Mouse (Mus musculus): ENCODE data around the gene Trak1. TPM values are rescaled to one million over a fixed set of nuclear protein-coding genes. Genes with fewer than 3 reads are reported as not detected.
"Not testable (repeated sequence)": the region's sequence is repeated elsewhere in the genome, so short reads cannot be mapped to it uniquely, and the experiment has no call there.

The Trak1 gene
- polyA plus RNA-seq, 2 experiments from 2014 or later = 9.4 to 11.2 TPM

DNA sequence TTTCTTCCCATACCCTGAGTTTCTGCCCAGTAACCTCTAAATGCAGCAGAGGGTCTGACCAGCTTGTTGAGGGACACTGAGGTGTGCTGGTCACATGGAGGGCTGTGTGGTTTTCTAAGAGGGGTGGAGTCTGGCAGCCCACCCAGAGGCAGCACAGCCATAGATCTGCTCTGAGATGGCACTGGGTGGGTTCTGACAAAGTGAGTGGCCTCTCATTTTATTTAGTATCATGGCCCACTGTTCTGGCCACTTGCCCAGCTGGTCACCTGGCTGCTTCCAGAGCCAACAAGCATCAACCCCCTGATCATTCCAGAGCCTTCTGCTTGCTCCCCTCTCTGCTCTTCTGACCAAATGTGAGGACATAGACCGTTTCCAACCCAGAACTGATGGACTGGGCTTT lies 144.8 kb downstream of the Trak1 start:
- no peak for ATAC-seq

DNA sequence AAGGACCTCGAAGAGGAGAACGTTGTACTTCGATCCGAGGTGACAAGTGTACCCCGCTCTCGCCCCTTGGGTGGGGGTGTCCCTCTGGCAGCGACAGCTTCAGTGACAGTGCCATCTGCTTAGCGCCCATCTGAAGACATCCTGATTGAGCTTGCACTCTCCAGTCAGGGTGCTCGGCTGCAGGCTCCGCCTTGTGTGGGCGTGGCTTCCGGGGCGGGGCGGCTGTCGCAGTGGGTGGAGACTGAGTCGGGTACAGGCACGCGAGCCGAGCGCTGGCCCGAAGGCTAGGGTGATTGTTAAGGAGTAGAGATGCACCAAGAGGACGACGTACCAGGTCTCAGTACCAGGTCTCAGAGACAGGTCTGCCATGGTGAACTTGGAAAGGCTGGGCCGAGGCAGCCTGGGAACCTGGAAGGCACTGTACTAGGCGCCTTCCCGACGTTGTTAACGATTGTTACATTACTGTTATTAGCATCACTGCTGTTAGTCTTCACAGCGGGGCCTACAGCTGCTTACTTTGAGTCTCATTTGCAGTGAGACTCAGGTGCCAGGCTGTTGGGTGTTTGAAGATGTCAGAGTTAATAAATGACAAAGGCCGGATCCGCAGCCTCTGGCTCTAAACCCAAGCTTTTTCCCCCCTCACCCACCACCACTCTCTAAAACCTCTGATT lies 146.5 kb downstream of the Trak1 start:
- no peak for ATAC-seq

DNA sequence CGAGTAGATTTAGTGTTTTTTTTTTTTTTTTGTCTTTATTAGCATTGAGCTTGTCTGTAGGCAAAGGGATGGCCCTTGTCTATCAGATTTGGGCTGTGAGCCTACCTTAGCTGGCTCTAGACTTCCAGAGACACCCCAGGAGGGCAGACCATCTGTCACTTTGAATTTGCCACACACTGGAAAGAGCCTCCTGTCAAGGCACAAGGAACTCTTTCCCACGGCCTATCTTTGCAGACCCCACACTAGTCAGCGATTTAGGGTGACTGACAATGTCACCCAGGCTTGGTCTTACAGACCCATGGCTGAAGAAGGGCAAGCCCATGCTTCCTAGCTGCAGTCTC lies 147.0 kb downstream of the Trak1 start:
- ATAC-seq = no peak

GRCm38 (mm10) chr9:121445364-121445763 lies 148.1 kb downstream of the Trak1 start:
- no peak for ATAC-seq

GRCm38 (mm10) chr9:121446431-121446831 lies 149.1 kb downstream of the Trak1 start:
- no peak for ATAC-seq

DNA sequence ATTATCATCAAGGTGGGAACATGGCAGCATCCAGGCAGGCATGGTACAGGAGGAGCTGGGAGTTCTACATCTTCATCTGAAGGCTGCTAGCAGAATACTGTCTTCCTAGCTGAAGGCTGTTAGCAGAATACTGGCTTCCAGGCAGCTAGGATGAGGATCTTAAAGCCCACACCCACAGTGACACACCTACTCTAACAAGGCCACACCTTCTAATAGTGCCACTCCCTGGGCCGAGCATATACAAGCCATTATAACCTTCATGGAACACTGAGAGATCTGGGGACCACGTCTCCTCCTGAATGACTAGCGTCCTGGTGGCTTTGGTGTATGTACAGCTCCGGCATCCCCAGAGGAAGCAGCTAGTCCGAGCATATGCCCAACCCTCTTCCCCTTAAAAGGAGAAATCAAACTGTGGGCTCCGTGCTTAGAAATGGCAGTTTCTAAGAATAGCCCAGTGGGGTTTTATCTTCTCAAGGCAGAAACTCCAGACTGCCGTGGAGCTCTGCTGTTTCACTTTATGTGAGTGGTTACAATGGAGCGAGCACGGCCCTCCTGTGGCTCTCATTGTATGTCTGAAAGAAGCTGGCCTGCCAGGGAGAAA lies 155.1 kb downstream of the Trak1 start:
- ATAC-seq = not testable (repeated sequence)

GRCm38 (mm10) chr9:121454891-121455290 lies 157.6 kb downstream of the Trak1 start:
- ATAC-seq = peak; percentile 85

GRCm38 (mm10) chr9:121456739-121457515 lies 159.6 kb downstream of the Trak1 start:
- ATAC-seq = no peak

DNA sequence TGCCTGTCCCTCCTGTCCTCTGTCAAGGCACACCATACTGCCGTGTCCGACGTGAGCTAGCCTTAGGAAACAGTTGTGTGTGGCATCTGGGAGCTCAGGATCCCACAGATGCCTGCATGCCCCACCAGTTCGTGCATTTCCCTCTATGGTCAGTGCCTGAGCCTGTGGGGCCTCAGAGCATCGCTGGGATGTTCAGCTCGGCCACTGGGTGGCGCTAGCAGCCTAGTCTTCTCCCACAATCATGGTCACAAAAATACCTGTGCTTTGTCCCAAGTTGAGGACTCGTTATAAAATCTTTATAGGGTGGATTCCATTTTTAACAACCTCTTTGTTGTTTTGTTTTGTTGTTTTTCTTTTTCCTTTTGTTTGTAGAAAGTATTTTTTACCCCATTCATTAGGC lies 161.2 kb downstream of the Trak1 start:
- ATAC-seq = no peak

GRCm38 (mm10) chr9:121459950-121460349 lies 162.6 kb downstream of the Trak1 start:
- ATAC-seq = no peak

GRCm38 (mm10) chr9:121460527-121460926 lies 163.2 kb downstream of the Trak1 start:
- no peak for ATAC-seq

DNA sequence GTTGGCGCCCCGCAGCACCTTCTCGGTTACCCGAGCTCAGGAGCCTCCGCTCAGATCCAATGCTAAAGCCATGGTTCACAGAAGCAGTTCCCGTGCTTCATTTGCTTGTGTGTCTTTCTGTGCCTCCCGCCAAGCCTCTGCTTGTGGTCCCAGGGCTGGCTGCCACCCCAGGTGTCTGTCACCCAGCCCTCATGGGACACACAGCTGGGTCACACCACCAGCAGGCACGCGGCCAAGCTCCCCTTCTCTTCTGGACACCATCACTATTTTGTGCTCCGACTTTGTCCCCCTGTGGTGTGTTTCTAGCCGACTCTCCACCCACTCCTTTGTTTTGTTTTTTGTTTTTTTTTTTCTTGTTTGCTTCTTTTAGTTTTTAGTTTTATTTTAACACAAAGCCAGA lies 170.2 kb downstream of the Trak1 start:
- no peak for ATAC-seq

- ATAC-seq = no peak
Measured at GRCm38 (mm10) chr9:121469711-121470110, 172.4 kb downstream of the Trak1 start.

DNA sequence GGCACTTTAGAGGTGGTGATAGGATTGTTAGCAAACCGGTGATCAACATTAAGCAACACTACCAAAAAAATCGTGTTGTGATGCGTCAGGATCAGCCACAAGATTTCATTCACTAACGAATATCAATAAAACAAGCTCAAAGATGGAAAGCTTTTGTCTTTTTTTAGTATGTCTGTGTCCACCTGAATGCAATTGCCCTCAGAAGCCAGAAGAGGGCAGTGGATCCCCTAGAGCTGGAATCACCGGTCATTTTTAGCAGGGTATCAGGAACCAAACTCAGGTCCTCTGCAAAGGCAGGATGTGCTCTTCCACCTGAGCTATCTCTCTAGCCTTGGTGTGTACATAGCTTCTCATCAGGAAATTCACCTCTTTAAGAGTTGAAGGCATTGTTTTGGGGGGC lies 177.5 kb downstream of the Trak1 start:
- ATAC-seq = no peak

- ATAC-seq = no peak
Measured at GRCm38 (mm10) chr9:121475488-121476452, 178.5 kb downstream of the Trak1 start.

DNA sequence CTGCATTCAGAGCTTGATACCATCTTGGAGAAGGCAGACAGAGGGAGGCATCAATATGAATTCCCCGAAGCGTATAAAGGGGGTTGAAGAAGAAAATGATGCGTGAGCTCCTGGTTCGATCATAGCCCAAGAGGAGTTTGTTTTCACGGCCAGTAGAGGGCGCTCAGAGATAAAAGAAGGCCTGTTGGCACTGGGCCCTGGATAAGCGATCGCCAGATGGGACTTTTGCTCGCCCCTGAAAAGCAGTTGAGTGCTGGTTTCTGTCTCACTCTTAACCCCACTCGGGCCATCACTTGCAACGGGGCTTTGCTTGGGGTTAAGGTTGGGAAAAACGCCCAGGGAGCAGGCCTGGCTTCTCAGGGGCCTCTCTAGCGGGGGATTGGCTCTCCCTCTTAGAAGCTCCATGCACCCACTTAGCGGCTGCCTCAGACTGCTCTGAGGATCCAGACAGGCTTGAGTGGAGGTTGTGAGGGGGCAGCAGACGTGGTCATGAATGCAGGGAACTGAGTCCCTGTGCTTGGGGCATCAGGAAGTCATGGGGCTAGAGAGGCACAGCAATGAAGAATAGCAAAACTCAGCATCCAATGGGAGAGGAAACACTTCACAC lies 180.1 kb downstream of the Trak1 start:
- ATAC-seq = peak; percentile 45

- ATAC-seq = peak; percentile 59
Measured at GRCm38 (mm10) chr9:121479453-121479852, 182.2 kb downstream of the Trak1 start.

- no peak for ATAC-seq
Measured at GRCm38 (mm10) chr9:121487216-121487615, 189.9 kb downstream of the Trak1 start.

DNA sequence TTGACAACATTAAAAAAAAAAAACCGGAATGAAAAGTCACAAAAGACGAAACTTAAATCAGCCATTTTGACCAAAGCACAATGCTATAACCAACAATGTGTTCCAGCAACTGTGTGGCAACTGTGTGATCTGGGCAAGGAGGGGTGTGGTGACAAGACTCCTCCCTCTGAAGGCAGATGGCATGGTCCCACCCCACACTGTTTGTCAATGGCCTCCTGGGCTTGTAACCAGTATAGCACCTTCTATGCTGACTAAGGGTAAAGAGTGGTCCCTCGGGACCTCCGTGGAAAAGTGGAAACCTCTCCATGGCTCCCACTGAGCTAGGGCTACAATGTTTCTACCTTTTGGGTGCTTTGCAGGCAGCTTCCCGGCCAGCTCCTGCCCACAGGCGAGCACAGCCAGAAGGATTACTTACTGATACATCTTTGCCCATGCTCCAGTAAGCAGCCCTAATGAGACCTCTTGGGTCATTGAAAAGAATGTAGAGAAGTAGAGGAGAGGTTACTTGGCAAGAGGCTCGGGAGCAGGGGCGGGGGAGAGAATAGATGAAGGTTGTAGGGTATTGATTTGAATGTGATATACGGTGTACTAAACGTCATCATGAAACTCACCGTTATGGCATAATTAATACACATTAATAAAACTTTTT lies 194.4 kb downstream of the Trak1 start:
- no peak for ATAC-seq

DNA sequence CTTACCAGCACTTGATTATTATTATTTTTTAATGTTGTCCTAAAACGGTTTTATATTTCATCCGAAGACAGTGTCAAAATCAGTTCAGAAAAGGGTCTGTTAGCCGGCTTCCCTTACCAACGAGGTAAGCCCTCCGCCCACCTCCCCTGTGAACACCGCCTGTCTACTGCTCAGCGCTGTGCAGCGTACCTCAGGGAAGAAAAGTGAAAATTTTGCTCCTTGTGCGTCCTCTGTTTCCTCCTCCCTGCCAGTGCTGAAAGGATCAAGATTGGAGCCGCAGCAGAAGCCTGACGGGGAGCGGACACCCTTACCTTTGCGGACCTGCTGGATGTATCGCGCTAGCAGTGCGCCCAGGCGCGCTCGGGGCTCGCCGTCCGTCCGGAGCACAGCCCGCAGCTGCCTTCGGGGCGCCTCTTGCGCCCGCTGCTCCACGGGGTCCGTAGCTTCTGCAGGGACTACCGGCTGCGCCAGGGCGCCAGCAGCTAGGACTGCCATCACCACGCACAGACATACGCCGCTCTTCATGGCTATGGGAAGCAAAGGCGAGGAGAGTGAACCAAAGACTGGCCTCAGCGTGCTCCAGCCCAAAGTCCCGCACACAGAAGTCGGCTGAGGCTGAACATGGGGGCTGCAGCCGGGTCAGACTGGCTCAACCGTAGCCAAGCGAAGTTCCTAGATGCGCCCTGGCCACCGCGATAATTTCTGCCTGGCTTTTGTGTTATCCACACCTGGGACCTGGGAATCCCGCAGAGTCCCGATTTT lies 196.9 kb downstream of the Trak1 start:
- ATAC-seq = no peak

GRCm38 (mm10) chr9:121495529-121495928 lies 198.2 kb downstream of the Trak1 start, which contains the start of gene Cck:
Gene Cck (minus strand): TSS chr9:121495694.
- ATAC-seq = no peak
